Mouse (Mus musculus) CD8-positive naive resting alpha-beta T cell, adult 2 months (primary cell): Measurements from ENCODE around the gene Tmppe.
"Not testable (repeated sequence)": the region's sequence is repeated elsewhere in the genome, so short reads cannot be mapped to it uniquely, and the experiment has no call there.

Experiments
- DNase-seq, 2 experiments: peaks; one replicate each; pipeline ENCODE4 v3.0.0; 2022; ENCODE audit warnings: low read depth in 2 of 2, low spot score in 2 of 2

The Tmppe gene

DNA sequence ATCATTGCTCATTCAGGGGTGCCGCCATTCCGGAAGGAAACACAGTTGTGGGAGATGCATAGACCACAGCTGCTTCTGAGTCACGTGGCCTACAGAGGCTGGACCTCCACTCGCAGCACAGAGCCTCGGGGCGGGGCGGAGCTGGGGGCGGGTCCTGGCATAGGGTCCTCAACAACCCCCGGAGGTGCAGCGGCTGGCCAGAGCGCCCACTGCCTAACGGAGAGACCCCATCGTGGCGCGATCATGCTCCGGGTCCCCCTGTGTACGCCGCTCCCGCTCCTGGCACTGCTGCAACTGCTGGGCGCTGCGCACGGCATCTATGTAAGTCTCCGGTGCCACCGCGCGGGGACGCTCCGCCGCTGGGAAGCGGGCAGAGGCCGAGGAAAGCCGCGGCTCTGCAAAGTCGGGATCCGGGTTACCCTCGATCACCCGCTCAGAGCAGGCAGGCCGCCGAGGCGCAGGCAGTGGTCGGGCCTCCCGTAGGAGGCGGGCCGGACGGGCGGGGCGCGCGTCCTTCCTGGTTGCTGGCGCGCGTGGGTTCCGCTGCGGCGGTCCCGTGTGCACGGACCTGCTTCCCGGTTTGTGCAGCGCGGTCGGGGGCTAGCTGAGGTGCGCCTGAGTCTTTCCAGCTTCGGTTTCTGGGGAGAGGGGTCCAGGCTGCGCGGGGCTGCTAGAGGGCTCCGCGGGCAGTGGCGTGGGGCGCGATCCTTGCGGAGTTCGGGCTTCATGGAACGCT lies at the start of gene Tmppe, which contains the start of gene Glb1:
Tmppe (plus strand) TSS at position 157 of the 736 bp plus-strand sequence.
Glb1 (plus strand) TSS at position 128 of the 736 bp plus-strand sequence.
- DNase-seq, result peak; percentile 51 to 70

- no peak for DNase-seq
Observed at GRCm38 (mm10) chr9:114367783-114368470, 33.0 kb upstream of the Tmppe start.

DNA sequence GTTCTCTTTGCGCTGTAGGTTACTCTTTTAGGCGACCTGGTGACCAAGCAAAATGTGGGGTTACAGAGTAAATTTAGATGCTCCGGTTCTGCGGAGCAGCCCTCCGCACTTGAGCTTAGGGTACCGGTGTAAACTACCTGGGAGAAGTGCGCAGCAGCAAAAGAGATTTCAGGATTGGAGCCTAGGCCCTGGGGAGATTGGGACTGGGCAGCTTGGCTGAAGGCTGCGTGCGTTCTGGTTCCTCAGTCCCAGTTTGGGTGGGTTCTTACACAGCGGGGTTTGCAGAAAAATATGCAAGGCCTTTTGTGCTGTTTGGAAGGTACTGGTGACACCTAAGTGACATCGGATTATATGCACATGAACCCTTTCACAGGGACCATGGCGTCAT lies 32.4 kb upstream of the Tmppe start:
- no peak for DNase-seq

- not testable (repeated sequence) for DNase-seq
Observed at GRCm38 (mm10) chr9:114369389-114369788, 31.5 kb upstream of the Tmppe start.

GRCm38 (mm10) chr9:114371717-114372116 lies 29.2 kb upstream of the Tmppe start:
- not testable (repeated sequence) for DNase-seq

- no peak for DNase-seq
Observed at GRCm38 (mm10) chr9:114375276-114375962, 25.5 kb upstream of the Tmppe start.

GRCm38 (mm10) chr9:114377168-114377567 lies 23.7 kb upstream of the Tmppe start:
- DNase-seq, result no peak

GRCm38 (mm10) chr9:114379871-114380270 lies 21.0 kb upstream of the Tmppe start:
- DNase-seq, result no peak

DNA sequence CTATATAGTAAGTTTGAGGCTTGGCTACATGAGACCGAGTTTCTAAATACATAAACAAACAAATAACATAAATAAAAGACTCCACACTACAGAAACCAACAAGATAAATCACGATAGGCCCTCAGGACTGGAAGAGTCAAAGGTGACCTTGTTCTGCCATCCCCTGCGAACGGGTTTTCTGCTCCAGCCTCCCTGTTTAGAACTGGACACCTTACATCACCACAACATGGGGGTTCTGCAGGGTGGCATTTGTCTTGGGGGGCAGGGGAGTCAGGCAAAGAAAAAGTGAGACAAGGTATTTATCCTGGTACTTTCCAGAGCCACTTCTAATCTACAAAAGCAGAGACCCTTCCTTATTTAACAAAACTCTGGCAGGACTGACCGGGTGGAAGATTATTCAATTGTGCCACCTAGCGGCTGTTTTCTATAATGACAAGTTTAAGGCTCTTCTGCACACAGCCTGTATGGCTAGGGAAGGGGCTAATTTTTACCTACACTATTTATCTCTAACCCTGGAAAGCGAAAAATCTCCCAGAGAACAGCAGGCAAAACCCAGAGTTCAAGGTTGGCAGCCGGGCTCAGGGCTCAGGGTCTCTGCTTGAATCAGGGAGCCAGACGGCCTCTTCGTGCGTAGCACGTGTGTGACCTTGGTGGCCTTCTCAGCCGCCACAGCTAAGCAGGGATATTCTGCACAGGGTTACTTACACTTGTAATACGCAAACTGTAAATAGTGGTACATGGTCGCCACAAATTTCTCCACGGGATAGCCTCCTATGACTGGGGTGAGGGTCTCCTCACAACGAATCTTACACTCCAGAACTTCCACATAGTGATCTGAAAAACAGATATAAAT lies 19.8 kb upstream of the Tmppe start:
- peak; percentile 16 to 28 for DNase-seq

- DNase-seq, result no peak
Observed at GRCm38 (mm10) chr9:114382936-114383710, 17.8 kb upstream of the Tmppe start.

DNA sequence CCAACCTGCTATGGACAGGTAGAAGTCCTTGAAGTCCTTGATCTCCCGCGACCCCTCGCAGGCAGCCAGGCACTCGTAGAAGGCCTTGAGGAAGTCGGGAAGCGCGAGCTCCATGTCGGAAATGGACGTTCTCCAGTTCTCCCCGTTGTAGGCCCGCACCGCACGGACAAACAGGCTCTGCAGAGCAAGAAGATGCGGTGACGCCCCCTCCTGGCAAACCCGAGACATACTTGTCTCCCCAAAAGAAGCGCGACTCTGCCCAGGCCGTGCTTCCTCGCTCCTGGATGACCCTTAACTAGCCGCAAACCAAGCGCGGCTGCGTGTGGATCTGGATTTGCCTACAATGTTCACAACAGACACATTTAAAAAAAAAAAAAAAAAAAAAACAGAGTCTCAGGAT lies 16.2 kb upstream of the Tmppe start:
- DNase-seq, result no peak

DNA sequence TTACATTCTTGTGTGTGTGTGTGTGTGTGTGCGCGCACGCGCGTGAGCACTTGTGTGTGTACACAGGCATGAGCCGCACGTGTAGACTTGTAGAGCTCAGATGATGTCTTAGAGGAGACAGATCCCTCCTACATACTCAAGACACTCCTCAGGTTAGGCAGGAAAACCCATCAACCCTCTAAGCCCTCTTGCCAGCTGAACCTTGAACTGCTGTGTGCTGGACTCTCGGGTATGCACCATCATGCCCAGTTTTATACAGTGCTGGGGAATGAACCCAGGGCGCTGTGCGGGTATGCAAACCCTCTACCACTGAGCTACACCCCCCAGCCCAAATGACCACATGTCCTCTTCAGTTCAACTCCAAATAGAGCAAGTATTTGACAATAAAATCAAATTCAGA lies 15.7 kb upstream of the Tmppe start:
- no peak for DNase-seq

- no peak for DNase-seq
Observed at GRCm38 (mm10) chr9:114387086-114387485, 13.8 kb upstream of the Tmppe start.

DNA sequence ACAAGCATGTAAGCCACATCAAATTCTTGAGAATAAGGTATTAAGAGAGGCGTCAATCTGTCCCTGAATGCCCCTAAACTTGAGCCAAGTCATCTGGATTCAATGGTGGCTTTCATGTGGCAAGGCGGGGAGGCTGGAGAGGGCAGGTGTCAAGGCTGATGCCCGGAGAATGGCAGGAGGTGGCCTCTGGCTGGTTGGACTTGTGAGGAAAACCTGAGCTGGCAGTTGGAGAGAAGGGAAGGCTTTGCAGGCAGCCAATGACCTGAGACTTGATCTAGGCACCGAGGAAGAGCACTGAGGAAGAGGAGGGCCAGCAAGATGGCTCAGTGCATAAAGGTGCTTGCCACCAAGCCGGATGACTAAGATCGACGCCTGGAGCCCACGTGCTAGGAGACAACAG lies 12.6 kb upstream of the Tmppe start:
- no peak for DNase-seq

GRCm38 (mm10) chr9:114388701-114389370 lies 12.1 kb upstream of the Tmppe start:
- no peak for DNase-seq

GRCm38 (mm10) chr9:114389371-114389904 lies 11.5 kb upstream of the Tmppe start:
- DNase-seq, result peak in 1 of 2 experiments; percentile 16

DNA sequence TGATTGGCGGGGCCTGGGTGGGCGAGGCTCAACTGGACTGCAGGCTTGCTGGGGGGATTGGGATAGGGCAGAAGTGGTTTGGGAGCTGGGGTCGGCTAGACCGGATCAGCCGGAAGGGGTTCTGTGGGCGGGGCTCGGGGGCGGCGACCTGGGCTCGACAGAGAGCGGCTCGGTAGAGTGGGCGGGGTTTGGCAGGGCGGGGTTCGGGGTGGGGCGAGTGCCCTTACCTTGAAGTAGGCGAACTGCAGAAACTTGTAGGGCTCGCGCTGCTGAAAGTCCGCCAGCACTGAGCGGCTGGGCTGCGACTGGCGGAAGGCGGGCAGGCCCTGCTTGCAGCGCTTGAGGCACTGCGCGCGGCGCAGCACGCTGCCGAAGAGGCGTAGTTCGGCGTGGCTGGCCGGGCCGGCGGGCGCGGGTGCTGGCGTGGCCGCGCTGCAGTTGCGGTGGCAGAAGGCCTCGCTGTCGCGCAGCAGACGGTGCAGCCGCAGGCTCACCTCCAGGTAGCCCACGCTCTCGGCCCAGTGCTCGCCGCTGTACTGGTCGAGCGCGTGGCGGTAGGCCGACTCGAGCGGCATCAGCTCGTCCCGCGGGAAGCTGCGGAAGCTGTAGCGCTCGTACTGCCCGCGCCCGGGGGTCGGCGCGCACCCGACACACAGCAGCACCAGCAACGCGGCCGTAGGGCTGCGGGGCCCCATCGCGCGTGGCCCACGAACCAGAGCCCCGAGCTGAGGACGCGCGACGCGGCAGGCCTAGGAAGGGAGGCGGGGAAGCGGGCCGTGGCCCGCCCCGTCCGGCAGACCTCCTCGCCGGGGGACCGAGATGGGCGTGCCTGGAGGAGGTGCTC lies 10.8 kb upstream of the Tmppe start, which contains the start of gene Crtap:
Crtap (minus strand) TSS at position 771 of the 844 bp plus-strand sequence.
- peak; percentile 23 to 34 for DNase-seq

DNA sequence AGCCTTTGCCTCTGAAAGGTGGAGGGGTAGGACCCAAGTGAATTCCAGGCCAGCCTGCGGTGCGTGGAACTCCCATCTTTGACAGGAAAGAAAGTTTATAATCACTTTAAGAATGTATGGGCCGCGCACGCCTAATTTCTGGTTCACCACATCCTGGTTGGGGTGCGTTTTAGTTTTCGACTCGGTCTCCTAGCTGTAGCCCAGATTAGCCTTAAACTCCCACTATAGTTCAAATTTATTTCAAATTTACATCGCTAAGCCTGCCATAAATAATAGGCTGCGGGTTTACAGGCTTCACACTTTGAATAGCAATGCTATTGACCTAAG lies 10.2 kb upstream of the Tmppe start:
- DNase-seq, result no peak

- DNase-seq, result not testable (repeated sequence)
Observed at GRCm38 (mm10) chr9:114394136-114394535, 6.8 kb upstream of the Tmppe start.
